Mouse (Mus musculus) C2C12 (cell line): ENCODE results near the gene Runx3.

Experiments
- CTCF ChIP-seq: IDR thresholded peaks from one replicate; pipeline ENCODE4 v1.5.1; 2011; ENCODE audit not compliant: control insufficient read depth, insufficient read depth, insufficient read length
- MYOD1 ChIP-seq: IDR thresholded peaks from one replicate; pipeline ENCODE4 v1.6.1; 2011; ENCODE audit warnings: low read depth; ENCODE audit not compliant: control insufficient read depth, insufficient read length
- MYOG ChIP-seq: IDR thresholded peaks from one replicate; pipeline ENCODE4 v1.6.1; 2011; ENCODE audit not compliant: control insufficient read depth, insufficient read length; ENCODE audit errors: extremely low read depth

- no peak for TF ChIP-seq CTCF
- TF ChIP-seq MYOD1 = no peak
- no peak for TF ChIP-seq MYOG
Measured at GRCm38 (mm10) chr4:135154089-135154949, 33.9 kb downstream of the Runx3 start.
